Mouse (Mus musculus): ENCODE measurements around the gene Itih4. TPM values are rescaled to one million over a fixed set of nuclear protein-coding genes. Genes with fewer than 3 reads are reported as not detected.

Itih4 gene
- 5.6 and 7.7 TPM in 2 replicates for polyA plus RNA-seq (2015; fragmentation: Nextera tagmentation; extraction: Ambion mirVana)

- ATAC-seq (ENCODE audit: insufficient read depth, low FRiP score), result no peak
- Histone ChIP-seq H3K4me3 (replicated peaks; ENCODE audit: low read length) (no peak within 1 kb of the TSS), H3K9me3 (replicated peaks; ENCODE audit: control insufficient read depth, low read length) (no peaks in the 10 kb centered on the region), H3K9ac (ENCODE audit: low read length) (no peak within 1 kb of the TSS), H3K4me2 (ENCODE audit: low read depth, low read length) (no peak within 1 kb of the TSS), H3K27me3 (ENCODE audit: control insufficient read depth, insufficient read depth, low read length) (no peaks in the 10 kb centered on the region), H3K27ac (ENCODE audit: low read length) (no peak within 1 kb of the TSS), H3K36me3 (ENCODE audit: control insufficient read depth, insufficient read depth, low read length) (no peaks in the 10 kb centered on the region), H3K4me1 (ENCODE audit: control insufficient read depth, insufficient read depth, low read length) (peaks cover 15% of the 10 kb centered on the region)
- WGBS, result 86% methylated on average over 3 of the region's 3 CpGs
Measured at GRCm38 (mm10) chr14:30886204-30886603, at the start of gene Itih4. Gene Itih4, plus strand, starts transcription at chr14:30886476.

GRCm38 (mm10) chr14:30837416-30837996 is 48.8 kb upstream of the Itih4 start:
- no peaks in the 10 kb centered on the region for H3K27me3 ChIP-seq (ENCODE audit: control insufficient read depth, insufficient read depth, low read length)
- H3K9ac ChIP-seq (ENCODE audit: low read length), result no peak overlapping the region
- H3K4me2 ChIP-seq (ENCODE audit: low read depth, low read length), result no peak overlapping the region
- H3K9me3 ChIP-seq (replicated peaks; ENCODE audit: control insufficient read depth, low read length), result no peaks in the 10 kb centered on the region
- H3K27ac ChIP-seq (ENCODE audit: low read length), result no peak overlapping the region
- no peaks in the 10 kb centered on the region for H3K36me3 ChIP-seq (ENCODE audit: control insufficient read depth, insufficient read depth, low read length)
- no peak overlapping the region for H3K4me3 ChIP-seq (replicated peaks; ENCODE audit: low read length)
- WGBS, result 85% methylated on average over 14 of the region's 14 CpGs
- no peak for ATAC-seq (ENCODE audit: insufficient read depth, low FRiP score)
- H3K4me1 ChIP-seq (ENCODE audit: control insufficient read depth, insufficient read depth, low read length), result no peaks in the 10 kb centered on the region

- Histone ChIP-seq H3K27me3 (ENCODE audit: control insufficient read depth, insufficient read depth, low read length) (no peaks in the 10 kb centered on the region), H3K4me1 (ENCODE audit: control insufficient read depth, insufficient read depth, low read length) (no peaks in the 10 kb centered on the region), H3K27ac (ENCODE audit: low read length) (no peak overlapping the region), H3K36me3 (ENCODE audit: control insufficient read depth, insufficient read depth, low read length) (no peaks in the 10 kb centered on the region), H3K4me2 (ENCODE audit: low read depth, low read length) (no peak overlapping the region), H3K9ac (ENCODE audit: low read length) (no peak overlapping the region), H3K4me3 (replicated peaks; ENCODE audit: low read length) (no peak overlapping the region), H3K9me3 (replicated peaks; ENCODE audit: control insufficient read depth, low read length) (no peaks in the 10 kb centered on the region)
- ATAC-seq (ENCODE audit: insufficient read depth, low FRiP score), result no peak
- WGBS, result 87% methylated on average over 3 of the region's 3 CpGs
Measured at GRCm38 (mm10) chr14:30843701-30844100, 42.6 kb upstream of the Itih4 start.

GRCm38 (mm10) chr14:30850504-30850903 is 35.8 kb upstream of the Itih4 start:
- Histone ChIP-seq H3K4me3 (replicated peaks; ENCODE audit: low read length) (no peak overlapping the region), H3K4me2 (ENCODE audit: low read depth, low read length) (no peak overlapping the region), H3K27ac (ENCODE audit: low read length) (no peak overlapping the region), H3K9ac (ENCODE audit: low read length) (no peak overlapping the region), H3K27me3 (ENCODE audit: control insufficient read depth, insufficient read depth, low read length) (no peaks in the 10 kb centered on the region), H3K9me3 (replicated peaks; ENCODE audit: control insufficient read depth, low read length) (no peaks in the 10 kb centered on the region), H3K36me3 (ENCODE audit: control insufficient read depth, insufficient read depth, low read length) (no peaks in the 10 kb centered on the region), H3K4me1 (ENCODE audit: control insufficient read depth, insufficient read depth, low read length) (no peaks in the 10 kb centered on the region)
- 84% methylated on average over 5 of the region's 5 CpGs for WGBS
- no peak for ATAC-seq (ENCODE audit: insufficient read depth, low FRiP score)

GRCm38 (mm10) chr14:30852325-30852724 is 34.0 kb upstream of the Itih4 start:
- Histone ChIP-seq H3K4me1 (ENCODE audit: control insufficient read depth, insufficient read depth, low read length) (no peaks in the 10 kb centered on the region), H3K4me2 (ENCODE audit: low read depth, low read length) (no peak overlapping the region), H3K9me3 (replicated peaks; ENCODE audit: control insufficient read depth, low read length) (no peaks in the 10 kb centered on the region), H3K27me3 (ENCODE audit: control insufficient read depth, insufficient read depth, low read length) (no peaks in the 10 kb centered on the region), H3K27ac (ENCODE audit: low read length) (no peak overlapping the region), H3K9ac (ENCODE audit: low read length) (no peak overlapping the region), H3K4me3 (replicated peaks; ENCODE audit: low read length) (no peak overlapping the region), H3K36me3 (ENCODE audit: control insufficient read depth, insufficient read depth, low read length) (no peaks in the 10 kb centered on the region)
- peak; percentile 69; the same call in 1 of the 2 replicates for ATAC-seq (ENCODE audit: insufficient read depth, low FRiP score)
- 79% methylated on average over 5 of the region's 5 CpGs for WGBS

GRCm38 (mm10) chr14:30855316-30855715 is 31.0 kb upstream of the Itih4 start:
- Histone ChIP-seq H3K9me3 (replicated peaks; ENCODE audit: control insufficient read depth, low read length) (no peaks in the 10 kb centered on the region), H3K4me1 (ENCODE audit: control insufficient read depth, insufficient read depth, low read length) (no peaks in the 10 kb centered on the region), H3K36me3 (ENCODE audit: control insufficient read depth, insufficient read depth, low read length) (no peaks in the 10 kb centered on the region), H3K9ac (ENCODE audit: low read length) (no peak overlapping the region), H3K27ac (ENCODE audit: low read length) (no peak overlapping the region), H3K27me3 (ENCODE audit: control insufficient read depth, insufficient read depth, low read length) (no peaks in the 10 kb centered on the region), H3K4me3 (replicated peaks; ENCODE audit: low read length) (no peak overlapping the region), H3K4me2 (ENCODE audit: low read depth, low read length) (no peak overlapping the region)
- no peak for ATAC-seq (ENCODE audit: insufficient read depth, low FRiP score)
- WGBS, result 88% methylated on average over 3 of the region's 3 CpGs

- H3K9me3 ChIP-seq (replicated peaks; ENCODE audit: control insufficient read depth, low read length), result no peaks in the 10 kb centered on the region
- H3K27me3 ChIP-seq (ENCODE audit: control insufficient read depth, insufficient read depth, low read length), result no peaks in the 10 kb centered on the region
- peaks cover 7% of the 10 kb centered on the region; the same call in 1 of the 2 replicates for H3K4me1 ChIP-seq (ENCODE audit: control insufficient read depth, insufficient read depth, low read length)
- H3K9ac ChIP-seq (ENCODE audit: low read length), result no peak overlapping the region
- 63% methylated on average over 10 of the region's 10 CpGs for WGBS
- no peak overlapping the region for H3K4me2 ChIP-seq (ENCODE audit: low read depth, low read length)
- no peaks in the 10 kb centered on the region for H3K36me3 ChIP-seq (ENCODE audit: control insufficient read depth, insufficient read depth, low read length)
- H3K4me3 ChIP-seq (replicated peaks; ENCODE audit: low read length), result no peak overlapping the region
- H3K27ac ChIP-seq (ENCODE audit: low read length), result no peak overlapping the region
- ATAC-seq (ENCODE audit: insufficient read depth, low FRiP score), result no peak
Measured at GRCm38 (mm10) chr14:30856885-30857507, 29.3 kb upstream of the Itih4 start.

GRCm38 (mm10) chr14:30857990-30858389 is 28.3 kb upstream of the Itih4 start:
- 79% methylated on average over 4 of the region's 4 CpGs for WGBS

GRCm38 (mm10) chr14:30861421-30862125 is 24.7 kb upstream of the Itih4 start:
- Histone ChIP-seq H3K27ac (ENCODE audit: low read length) (peak overlapping the region; percentile 50; the same call in 1 of the 2 replicates), H3K9me3 (replicated peaks; ENCODE audit: control insufficient read depth, low read length) (no peaks in the 10 kb centered on the region), H3K27me3 (ENCODE audit: control insufficient read depth, insufficient read depth, low read length) (no peaks in the 10 kb centered on the region), H3K4me1 (ENCODE audit: control insufficient read depth, insufficient read depth, low read length) (peaks cover 15% of the 10 kb centered on the region; the same call in 1 of the 2 replicates), H3K9ac (ENCODE audit: low read length) (peak overlapping the region; percentile 2; the same call in 1 of the 2 replicates), H3K4me3 (replicated peaks; ENCODE audit: low read length) (no peak overlapping the region), H3K4me2 (ENCODE audit: low read depth, low read length) (peak overlapping the region; percentile 9), H3K36me3 (ENCODE audit: control insufficient read depth, insufficient read depth, low read length) (no peaks in the 10 kb centered on the region)
- ATAC-seq (ENCODE audit: insufficient read depth, low FRiP score), result peak; percentile 77
- 34% methylated on average over 16 of the region's 16 CpGs for WGBS

More at GRCm38 (mm10) chr14:30857990-30858389, 28.3 kb upstream of the Itih4 start:
- Histone ChIP-seq H3K36me3 (ENCODE audit: control insufficient read depth, insufficient read depth, low read length) (no peaks in the 10 kb centered on the region), H3K4me1 (ENCODE audit: control insufficient read depth, insufficient read depth, low read length) (peaks cover 11% of the 10 kb centered on the region; the same call in 1 of the 2 replicates), H3K4me3 (replicated peaks; ENCODE audit: low read length) (no peak overlapping the region), H3K27ac (ENCODE audit: low read length) (no peak overlapping the region), H3K4me2 (ENCODE audit: low read depth, low read length) (no peak overlapping the region), H3K9ac (ENCODE audit: low read length) (no peak overlapping the region), H3K9me3 (replicated peaks; ENCODE audit: control insufficient read depth, low read length) (no peaks in the 10 kb centered on the region), H3K27me3 (ENCODE audit: control insufficient read depth, insufficient read depth, low read length) (no peaks in the 10 kb centered on the region)
- ATAC-seq (ENCODE audit: insufficient read depth, low FRiP score), result no peak
